Mouse (Mus musculus) stomach, postnatal 0 days (tissue): ENCODE measurements around the gene Alox12.

ENCODE experiments used
- CTCF ChIP-seq: IDR thresholded peaks from 2 replicates; pipeline ENCODE4 v1.5.1; 2016; ENCODE audit warnings: antibody characterized with exemption, low read depth, mild to moderate bottlenecking, moderate library complexity
- EP300 ChIP-seq: optimal IDR thresholded peaks from 2 replicates; pipeline ENCODE3; 2016; ENCODE audit warnings: antibody characterized with exemption

GRCm38 (mm10) chr11:70200036-70200608 is 55.0 kb downstream of the Alox12 start:
- no peak for TF ChIP-seq CTCF
- TF ChIP-seq EP300, result no peak
